Mouse (Mus musculus): ENCODE data around the gene Casp3.
A peak's percentile ranks its signal among the peaks of the same experiment; 100 is the strongest.

Casp3 gene

DNA sequence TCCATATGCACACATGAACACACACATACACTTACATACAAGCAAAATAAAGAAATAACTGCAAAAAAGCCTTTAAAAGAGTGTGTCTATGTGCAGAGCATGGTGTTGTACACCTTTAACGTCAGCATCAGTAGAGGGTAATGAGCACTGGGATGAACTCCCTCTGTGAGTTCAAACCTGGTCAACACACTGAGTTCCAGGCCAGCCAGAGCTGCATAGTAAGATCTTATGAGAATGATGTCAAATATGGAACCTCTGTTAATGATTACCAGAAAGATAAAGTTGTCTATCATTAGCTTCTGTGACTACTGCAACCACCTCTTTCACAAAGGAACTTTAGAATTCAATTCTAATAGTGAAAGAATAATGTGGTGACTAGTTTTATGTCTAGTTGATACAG, 10.2 kb upstream of the Casp3 start:
- DNase-seq (ENCODE audit: low spot score): no peak

DNA sequence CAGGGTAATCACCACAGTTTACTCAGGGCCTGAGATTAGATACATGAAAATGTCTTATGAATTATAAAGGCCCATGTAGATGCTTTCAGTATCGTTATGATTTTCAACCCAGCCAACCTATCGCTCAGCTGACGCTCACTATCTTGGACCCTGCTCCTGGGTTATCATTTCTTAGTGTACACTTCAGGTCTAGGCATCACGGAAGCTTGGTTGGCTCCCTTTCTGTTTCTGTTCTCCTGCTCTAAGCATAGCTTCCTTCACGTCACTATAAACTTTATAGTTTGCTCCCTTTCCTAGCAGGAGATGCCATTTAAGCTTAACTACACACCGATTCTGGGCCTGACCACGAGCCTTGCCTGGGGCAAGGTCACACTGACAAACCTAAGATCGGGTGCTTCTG, 5.5 kb upstream of the Casp3 start:
- DNase-seq (ENCODE audit: low spot score): no peak

DNA sequence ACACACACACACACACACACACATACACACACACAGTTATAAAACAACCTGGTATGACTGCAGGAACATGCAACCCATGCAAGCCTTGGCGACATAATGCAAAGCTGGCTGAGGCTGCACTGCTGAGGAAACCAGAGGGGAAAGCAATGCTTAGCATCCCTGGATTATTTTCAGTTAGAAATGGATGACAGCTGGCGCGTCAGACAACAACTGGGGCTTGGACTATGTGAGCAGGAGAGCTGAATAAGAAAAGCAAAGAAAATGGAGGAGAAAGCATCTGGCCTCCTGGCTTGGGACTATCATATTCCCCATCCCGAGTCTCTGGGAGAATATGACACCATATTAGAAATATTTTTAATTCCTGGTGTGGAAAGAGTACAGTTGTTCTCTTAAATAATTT, 4.2 kb upstream of the Casp3 start:
- DNase-seq (ENCODE audit: low spot score): no peak

DNA sequence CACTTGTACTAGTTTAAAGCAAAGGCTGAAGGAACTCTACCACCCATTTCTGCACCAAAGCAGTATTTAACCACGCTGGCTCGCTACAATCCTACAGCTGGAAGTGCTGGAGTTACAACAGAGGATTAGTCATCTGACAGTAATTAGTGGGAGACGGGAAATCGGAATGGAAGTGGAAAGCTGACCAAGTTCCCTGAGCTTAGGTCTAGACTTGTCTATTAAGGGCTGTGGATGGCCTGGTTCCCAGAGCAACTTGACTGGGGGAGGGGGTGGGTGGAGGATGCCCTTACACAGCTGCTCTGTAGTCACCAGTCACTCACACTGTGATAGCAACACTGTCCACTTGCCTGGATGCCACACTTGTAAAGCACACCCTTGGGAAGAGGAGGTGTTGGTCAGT, 3.7 kb upstream of the Casp3 start:
- peak; percentile 62 for DNase-seq (ENCODE audit: low spot score)

DNA sequence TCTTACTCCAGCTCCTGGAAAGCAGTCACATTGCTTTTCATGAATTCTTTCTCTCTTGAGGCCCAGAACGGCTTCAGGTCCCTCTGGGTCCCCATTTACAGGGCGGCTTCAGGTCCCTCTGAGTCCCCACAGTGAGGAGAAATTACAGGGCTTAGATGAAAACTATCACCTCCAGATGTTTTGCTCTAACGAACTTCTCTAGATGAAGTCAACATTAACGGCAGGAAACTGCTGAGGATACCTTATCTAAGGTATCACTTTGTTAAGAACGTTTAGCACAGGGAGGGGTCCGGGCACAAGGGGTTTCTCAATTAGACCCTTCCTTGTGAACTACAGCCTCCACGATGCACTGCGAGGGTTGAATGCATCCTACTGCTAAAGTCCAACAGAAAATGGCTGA, 1.2 kb upstream of the Casp3 start:
- DNase-seq (ENCODE audit: low spot score): no peak

DNA sequence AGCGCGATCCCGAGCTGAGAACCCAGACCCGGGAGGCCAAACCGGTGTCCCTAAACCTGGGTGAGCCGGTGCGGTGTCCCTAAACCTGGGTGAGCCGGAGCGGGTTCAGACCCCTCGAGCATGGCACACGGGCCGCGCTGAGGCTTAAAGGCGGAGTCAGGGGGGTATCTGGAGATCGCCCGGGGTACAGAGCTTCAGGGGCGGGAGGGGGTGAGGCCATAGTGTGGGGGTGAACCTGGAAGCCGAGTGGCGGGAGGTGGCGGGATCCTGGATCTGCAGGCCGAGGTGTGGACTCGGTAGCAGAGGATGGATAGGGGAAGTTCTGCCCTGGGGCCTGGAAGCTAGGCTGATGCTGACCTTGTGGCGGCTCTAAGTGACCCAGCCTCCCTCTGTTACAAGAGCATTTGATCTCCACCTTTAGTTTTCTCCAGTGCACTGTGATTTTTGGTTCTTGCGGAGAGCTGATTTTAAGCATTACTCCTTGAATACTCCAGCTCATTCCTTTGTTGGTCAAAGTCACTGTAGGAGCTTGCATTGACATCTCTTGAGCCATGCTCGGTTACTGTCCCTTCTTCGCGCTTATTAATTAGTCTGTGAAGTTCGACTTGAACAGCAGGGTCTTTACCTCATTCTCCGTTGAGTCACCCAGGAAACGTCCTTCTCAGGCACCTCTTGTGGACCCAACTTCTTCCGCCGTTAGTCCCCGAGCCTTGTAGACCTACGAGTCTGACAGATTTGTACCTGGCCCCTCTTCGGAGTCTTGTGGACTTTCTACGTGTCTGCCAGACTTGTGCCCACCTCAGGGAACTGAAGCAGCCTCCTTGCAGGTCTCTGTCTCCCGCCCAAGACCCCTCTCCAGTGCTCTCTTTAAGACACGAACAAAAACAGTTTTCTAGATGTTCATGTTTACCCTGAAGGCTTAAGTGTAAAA, 864 bp downstream of the Casp3 start:
- peak; percentile 33 for DNase-seq (ENCODE audit: low spot score)

DNA sequence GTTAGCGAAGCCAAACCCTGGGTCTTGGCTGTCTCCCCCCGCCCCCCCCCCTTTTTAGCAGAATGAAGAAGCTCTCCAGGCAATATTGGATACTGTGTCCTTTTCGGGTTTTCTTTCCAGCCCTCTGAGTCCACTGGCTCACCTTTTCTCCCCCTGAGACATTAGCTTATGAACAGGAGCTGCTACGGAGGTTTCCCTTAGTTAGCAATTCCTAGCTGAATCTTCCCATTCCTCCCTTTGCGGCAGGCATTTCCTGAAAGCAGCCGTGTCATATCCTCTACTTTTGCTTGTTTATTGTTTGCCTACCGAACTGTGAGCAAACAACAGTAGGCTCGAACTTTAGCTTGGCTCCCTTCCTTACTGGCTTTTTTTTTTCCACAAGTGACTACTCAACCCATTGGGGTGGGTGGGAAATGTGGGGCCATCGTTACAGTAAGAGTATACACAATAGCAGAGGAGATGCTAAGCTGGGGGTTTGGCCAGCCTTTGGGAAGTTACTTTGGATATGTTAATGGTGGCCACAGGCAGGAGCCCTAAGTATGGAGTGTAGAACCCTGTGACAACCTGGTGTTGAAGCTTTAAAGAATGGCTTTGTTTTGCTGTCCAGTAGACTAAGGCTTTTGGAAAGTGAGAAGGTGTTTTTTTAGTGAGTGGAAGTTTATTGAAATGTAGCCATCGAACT, 1.7 kb downstream of the Casp3 start:
- peak; percentile 40 for DNase-seq (ENCODE audit: low spot score)

DNA sequence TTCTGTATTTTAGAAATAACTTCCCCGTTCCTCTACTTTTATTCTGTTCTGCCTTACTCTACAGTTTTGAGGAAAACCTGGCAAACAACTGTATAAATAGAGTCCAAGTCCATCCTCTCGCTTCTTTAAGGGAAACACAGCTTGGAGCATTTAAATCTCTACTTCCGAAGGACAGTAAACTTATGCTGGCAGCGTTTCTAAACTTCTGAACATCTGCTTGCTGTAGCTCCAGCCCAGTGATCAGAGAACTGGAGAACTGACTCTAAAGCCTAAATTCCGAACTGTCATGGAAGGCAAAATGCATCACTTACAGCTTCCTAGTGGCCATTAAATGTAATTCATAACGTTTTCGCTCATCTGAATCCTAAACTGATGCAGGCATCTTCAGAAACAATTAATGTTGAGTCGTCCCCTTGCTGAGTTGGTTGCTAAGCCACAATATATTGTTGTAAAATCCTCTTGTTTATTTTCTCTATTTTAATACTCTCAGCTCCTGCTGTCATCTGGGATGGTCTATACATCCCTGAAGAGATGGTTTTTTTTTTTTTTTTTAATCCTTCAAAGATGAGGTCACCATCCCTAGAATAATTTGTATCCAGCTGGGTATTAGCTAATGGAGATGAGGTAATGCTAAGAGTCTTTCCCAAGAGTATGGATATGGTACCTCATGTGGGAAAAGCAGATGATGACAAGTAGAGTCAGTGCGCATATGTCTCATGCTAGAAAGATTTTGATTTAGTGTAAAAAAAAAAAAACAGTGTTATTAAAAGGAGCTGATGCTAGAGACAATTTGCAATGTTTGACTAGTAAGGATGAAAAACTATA, 5.6 kb downstream of the Casp3 start:
- DNase-seq (ENCODE audit: low spot score): no peak

DNA sequence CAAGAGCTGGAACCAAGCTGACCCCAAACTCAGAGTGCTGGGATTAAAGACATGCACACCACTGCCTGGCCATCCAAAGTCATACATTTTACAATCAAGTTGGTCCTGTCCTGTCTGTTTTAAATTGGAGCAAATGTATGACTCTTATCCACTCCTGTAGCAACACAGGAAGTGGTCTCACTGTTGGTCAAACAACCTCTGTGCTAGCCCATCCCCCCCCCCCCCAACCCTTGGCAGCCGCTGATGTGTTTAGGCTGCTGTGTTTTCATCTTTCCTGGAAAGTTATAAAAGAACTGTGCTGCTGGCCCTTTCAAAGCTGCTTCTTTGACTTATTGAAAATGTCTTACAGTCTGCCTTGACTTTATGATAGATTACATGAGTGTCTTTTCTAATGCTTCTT, 8.1 kb downstream of the Casp3 start:
- DNase-seq (ENCODE audit: low spot score): no peak

DNA sequence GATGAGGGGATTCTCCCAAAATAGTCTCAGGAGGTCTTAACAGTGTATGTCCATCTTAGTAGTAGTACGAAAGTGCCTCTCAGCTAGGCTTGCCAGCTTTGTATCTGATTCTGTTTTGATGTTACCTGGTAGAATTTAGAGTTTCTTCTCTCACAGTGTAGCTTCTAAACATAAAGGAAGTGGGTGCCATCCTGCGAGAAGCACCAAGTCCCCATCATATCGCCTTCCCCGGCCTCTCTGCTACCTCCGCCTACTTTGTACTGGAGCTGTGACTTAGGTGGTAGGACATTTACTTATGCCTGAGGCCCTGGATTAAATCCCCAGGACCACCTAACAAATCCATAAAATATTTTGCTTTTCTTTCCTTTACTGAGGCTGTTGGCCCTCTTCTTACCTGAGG, 9.6 kb downstream of the Casp3 start:
- no peak for DNase-seq (ENCODE audit: low spot score)

DNA sequence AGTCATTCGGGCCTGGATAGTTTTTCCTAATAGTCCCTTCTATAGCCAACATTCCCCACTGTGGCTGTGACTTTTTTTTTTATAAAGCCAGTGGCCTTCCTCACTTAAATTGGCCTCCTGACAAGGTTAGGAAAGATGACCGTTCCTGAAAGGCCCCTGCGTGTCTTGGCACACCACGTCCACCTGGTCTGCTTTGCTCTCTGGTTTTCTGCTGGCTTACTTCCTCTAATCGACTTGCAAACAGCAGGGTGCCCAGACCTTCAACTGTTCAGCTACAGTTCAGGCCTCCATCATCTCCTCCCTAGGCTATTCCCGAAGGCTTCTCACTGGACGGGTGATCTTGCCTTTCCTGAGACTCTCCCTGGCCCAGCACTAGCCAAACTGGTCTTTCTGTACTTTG, 10.8 kb downstream of the Casp3 start:
- no peak for DNase-seq (ENCODE audit: low spot score)

DNA sequence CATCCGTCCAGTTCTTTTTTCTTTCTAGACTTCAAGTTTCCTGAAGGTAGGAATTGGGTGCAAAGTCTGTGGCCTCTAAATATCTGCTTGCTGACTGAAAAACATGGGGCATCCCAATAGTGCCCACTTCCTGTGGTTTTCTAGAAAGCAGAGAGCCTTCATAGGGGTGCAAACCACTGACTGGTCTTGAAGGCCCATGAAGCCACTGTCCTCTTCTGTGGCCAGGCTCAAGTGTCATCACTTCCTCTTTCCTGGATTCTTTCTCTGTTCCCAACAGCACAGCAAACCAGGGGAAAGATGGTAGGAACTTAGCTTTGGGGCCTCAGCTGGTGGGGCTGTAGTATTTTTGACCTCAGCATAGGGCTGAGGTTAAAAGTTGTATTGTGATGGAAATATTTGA, 11.6 kb downstream of the Casp3 start:
- DNase-seq (ENCODE audit: low spot score): no peak

DNA sequence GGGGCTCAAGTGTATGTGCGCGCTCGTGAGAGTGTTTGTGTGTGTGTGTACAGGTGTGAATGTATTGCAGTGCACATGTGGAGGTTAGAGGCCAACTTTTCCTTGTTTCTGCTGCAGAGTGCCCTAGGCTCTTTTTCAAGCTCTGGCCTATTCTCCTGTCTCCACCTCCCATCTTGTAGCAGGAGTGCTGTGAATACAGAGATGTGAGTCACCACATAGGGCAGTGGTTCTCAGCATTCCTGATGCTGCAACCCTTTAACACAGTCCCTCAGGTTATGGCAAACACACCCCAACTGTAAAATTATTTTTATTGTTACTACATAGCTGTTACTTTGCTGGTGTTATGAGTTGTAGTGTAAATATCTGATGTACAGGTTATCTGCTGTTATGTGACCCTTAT, 13.3 kb downstream of the Casp3 start:
- DNase-seq (ENCODE audit: low spot score): no peak

DNA sequence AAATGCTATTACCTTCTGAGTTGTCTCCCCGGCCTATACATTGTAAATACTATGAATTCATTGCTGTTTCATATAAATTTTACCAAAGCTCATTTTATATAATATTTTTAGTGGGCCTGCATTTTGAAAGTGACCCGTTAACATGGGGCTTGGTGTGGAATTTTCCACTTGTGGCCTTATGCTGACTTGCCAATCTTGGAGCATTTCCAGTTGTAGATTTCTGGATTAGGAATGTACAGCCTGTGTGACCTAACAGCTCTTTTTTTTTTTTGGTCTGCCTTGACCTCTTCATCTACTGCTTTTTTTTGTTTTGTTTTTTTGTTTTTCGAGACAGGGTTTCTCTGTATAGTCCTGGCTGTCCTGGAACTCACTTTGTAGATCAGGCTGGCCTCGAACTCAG, 13.8 kb downstream of the Casp3 start:
- DNase-seq (ENCODE audit: low spot score): peak; percentile 52

DNA sequence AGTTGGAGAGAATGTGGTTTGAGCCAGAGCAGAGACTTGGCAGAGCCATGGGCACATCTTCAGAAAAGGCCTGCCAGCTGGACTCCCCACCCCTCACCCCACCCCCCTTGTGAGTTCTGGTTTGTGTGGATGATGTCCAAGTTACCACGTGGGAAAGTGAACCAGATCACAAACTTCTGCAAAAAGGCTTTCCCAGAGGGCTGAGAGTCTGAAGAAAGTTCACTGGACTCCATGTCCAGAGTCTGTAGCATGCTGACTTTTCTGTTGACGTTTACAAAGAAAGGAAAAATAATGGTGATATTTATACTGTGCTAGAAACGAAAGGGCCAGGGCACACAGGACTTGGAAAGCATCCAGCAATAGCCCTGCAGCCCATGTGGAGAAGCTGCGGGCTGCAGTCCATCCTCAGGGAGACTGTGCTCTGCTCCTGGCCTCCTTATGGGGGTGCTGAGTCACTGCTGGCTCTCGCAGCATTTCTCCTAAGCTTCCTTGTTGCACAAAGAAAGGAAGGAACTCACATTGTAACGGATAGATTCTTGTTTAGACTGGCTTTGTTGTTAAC, 22.0 kb downstream of the Casp3 start:
- peak; percentile 96 for DNase-seq (ENCODE audit: low spot score)

DNA sequence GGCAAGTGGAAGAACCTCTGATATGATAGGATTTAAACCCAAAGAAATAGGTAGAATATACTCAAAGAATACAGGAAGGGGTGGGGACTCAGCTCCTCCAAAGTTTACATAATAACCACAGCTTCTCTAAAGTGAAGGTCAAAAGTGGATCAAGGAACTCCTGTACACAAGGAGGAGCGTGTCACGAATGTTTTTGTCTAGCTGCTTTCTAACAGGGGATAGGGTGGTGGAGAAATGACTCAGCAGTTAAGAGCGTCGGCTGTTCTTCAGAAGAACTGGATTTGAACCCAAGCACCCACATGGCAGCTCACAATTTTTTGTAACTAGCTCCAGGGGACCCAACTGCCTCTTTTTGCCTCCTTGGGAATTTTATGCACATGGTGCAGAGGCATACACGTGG, 22.8 kb downstream of the Casp3 start:
- peak; percentile 40 for DNase-seq (ENCODE audit: low spot score)

DNA sequence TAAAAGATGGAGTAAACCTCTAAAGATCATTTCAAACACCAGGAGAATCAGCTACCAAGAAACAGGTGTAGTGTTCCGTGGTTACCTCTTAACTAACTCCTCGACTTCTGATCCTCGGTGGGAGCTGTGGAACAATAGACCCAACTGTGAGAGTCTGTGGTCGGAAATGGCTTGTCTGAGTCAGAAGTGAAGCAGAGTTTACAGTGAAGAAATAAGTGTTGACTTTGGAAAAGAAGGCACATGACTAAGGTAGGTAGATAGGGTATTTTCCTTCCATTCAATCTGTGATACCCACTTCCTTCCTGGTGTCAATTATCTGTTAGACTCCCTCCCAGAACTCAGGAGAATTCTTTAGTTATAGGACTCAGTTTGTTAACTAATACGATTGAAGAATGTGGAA, 24.2 kb downstream of the Casp3 start:
- DNase-seq (ENCODE audit: low spot score): no peak

DNA sequence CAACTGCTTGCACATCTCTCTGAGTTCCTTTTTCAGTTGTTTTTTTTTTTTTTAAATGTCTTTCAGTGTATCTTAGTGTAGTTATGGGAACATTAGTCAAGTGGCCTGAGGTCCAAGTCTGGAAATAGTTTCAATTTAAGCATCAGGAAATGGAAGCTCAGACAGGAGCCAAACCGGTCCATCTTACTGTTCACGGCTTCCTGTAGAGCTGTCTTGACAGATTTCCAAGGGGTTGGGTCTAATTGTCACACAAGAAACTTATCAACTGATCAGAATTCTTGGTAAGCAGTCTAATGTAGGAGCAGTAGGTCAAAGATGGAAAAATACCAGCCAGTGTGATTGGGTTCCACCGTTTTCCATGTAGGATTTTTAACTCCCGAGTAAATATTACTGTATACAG, 31.3 kb downstream of the Casp3 start:
- DNase-seq (ENCODE audit: low spot score): no peak

DNA sequence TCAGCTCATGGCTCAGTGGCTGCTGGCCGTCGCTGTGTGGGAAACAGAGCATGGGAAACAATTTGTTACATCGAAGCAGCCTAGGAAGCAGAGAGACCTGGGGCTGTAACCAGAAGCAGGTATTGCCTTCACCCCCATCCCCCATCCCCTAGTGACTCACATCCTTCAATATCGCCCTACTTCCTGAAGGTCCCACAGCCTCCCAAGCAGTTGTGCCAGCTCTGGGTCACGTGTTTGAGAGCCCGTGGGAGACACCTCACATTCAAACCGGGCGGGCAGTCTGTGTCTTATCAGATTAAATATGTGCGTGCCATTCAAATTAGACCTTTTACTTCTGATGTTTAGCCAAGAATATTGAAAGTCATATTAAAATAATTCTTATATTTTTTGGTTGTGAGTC, 34.8 kb downstream of the Casp3 start:
- no peak for DNase-seq (ENCODE audit: low spot score)

DNA sequence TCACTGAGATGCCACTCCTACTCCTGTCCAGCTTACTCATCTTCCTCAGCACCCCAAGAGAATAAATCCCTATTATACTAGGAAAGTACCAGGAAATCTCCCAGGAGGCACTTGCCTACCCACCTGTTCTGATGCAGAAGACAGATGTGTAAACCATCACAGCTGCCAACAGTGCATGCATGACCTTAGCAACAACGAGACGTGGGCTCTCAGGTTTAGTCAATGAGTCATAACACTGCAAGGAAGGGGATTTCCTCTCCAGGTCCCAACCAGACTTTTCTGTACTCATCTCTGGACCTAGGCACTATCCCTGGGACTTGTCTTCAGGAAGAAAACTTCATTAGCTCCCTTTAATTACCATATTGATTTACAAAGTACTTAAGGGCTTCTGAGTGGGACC, 38.8 kb downstream of the Casp3 start:
- no peak for DNase-seq (ENCODE audit: low spot score)

DNA sequence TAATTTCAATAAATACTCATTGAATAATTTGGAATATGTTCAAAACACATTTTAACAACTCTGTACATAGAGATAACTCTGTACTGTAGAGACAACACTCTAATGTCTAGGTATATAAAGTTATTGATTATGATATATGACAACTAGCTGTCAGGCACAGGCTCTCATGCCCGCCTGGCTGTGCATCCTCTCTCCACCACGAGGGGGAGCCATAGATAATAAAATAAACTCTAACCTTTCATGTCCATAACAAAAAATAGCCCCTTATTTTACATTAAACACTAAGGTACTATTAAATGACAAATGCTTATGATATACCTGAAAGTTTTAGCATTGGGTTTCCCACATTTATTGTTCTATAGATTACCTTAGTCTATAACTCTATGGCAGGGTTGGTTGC, 54.4 kb downstream of the Casp3 start:
- peak; percentile 68 for DNase-seq (ENCODE audit: low spot score)

DNA sequence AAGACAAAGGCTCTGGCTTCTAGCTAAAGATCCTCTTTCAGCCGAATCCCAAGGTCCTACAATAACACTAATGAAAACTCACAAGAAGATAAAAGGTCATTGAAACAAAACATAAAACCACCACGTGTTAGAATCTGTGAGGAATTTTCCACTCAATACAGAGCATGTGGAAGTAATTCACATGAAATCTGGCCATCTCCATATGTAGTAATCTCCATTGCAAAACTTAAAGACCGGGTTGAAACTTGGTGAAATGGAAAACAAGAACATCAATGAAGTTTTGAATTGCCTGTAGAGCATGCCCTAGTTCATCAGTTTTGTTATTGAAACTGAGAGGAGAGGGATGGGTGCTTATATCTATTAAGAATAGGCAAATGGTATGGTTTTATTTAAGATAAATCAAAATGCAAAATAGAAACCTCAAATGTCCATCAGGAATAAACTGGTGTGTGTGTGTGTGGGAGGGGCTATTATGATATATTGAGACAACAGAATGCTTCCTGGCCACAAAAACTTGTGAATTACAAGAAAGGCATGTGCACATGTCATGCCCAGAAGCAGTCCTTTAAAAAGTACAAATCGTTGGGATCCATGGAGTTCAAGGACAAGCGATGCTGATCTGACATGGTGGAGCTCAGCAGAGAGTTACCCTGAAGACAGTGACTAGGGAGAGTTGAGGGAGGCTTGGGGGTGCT, 63.7 kb downstream of the Casp3 start:
- DNase-seq (ENCODE audit: low spot score): no peak
